Mouse (Mus musculus): ENCODE data around the gene Nxt1.

DNA sequence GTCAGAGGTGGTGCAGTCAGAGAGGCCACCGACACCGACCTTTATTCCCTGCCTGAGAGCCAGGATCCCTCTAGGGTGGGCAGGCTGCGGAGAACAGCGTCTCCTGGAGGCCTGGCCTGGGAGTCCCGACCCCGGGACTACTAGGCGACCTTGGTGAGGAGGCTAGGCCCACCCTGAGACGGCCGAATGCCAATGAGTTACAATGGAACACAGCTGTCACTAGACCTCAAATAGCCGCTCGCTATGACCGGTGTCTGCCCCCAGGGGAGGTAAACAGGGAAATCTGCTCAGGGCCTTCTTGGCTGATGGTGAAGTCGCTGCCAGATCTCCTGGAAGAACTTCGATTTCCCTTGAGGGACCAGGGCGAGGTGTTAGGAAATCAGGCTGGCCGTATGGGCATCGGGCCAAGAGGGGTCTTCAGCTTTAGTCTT, 9.1 kb downstream of the Nxt1 start:
- TF ChIP-seq CTCF (conservative IDR thresholded peaks at IDR 0.05 in 1 of 2, IDR thresholded peaks at IDR 0.05 in 1 of 2; ENCODE audit: low read depth in 2 of 2, low read length in 2 of 2) (peak in 1 of 2 experiments; percentile 38; a peak in 2 of 4 replicates), ETS1 (conservative IDR thresholded peaks at IDR 0.05; ENCODE audit: low read depth, low read length) (no peak), MXI1 (IDR thresholded peaks at IDR 0.05; ENCODE audit: low read depth, low read length) (no peak), ZNF384 (IDR thresholded peaks at IDR 0.05; ENCODE audit: low read depth, low read length) (no peak), ZMIZ1 (IDR thresholded peaks at IDR 0.05; ENCODE audit: low read depth, low read length) (no peak), USF1 (IDR thresholded peaks at IDR 0.05; ENCODE audit: low read depth, low read length) (no peak), USF2 (conservative IDR thresholded peaks at IDR 0.05; ENCODE audit: low read depth, low read length) (no peak), E2F4 (IDR thresholded peaks at IDR 0.05; ENCODE audit: insufficient replicate concordance, low read depth, low read length) (no peak), MAZ (IDR thresholded peaks at IDR 0.05; ENCODE audit: low read depth, low read length) (no peak), MYC (IDR thresholded peaks at IDR 0.05; ENCODE audit: low read depth, low read length) (no peak), EP300 (IDR thresholded peaks at IDR 0.05; ENCODE audit: low read length) (no peak), POLR2A (IDR thresholded peaks at IDR 0.05; ENCODE audit: low read depth, low read length) (no peak), PAX5 (IDR thresholded peaks at IDR 0.05; ENCODE audit: low read length) (no peak), HCFC1 (IDR thresholded peaks at IDR 0.05; ENCODE audit: low read depth, low read length) (no peak)

Data from CH12.LX (cell line).